ENCODE assay signal across 10 mouse cellular contexts in genomic region chr11:101052751-101053473, GRCm38 (mm10). TPM values are rescaled to one million over a fixed set of nuclear protein-coding genes. Genes with fewer than 3 reads are reported as not detected.
DNase-seq lines count a peak whose midpoint lies in the region; ATAC-seq lines count a peak whose summit lies in the region.
"Had no signal": no experiment of that assay in that cellular context is flagged by ENCODE, and none has a peak within 500 bp of the region (broad histone marks: within the 10 kb centered on the region; RNA-seq: fewer than 3 reads in every experiment).

No protein-coding gene starts in this region.

- H3K27ac ChIP-seq in embryonic facial prominence, embryonic 15.5 days (replicated peaks) = peak overlapping the region; percentile 51
- no peak overlapping the region for H3K27ac ChIP-seq in forebrain, embryonic 15.5 days (replicated peaks)
- H3K27ac ChIP-seq in forebrain, embryonic 16.5 days (ENCODE audit: low read length) = no peak overlapping the region
- H3K27ac ChIP-seq: midbrain, embryonic 15.5 days had no signal

- peaks cover 68% of the 10 kb centered on the region for H3K36me3 ChIP-seq in embryonic facial prominence, embryonic 15.5 days
- peaks cover 77% of the 10 kb centered on the region for H3K36me3 ChIP-seq in forebrain, embryonic 15.5 days
- peaks cover 29% of the 10 kb centered on the region for H3K36me3 ChIP-seq in forebrain, embryonic 16.5 days (ENCODE audit: control insufficient read depth, insufficient read depth)

- peaks cover 13% of the 10 kb centered on the region for H3K4me1 ChIP-seq in embryonic facial prominence, embryonic 15.5 days
- no peaks in the 10 kb centered on the region for H3K4me1 ChIP-seq in forebrain, embryonic 15.5 days
- no peaks in the 10 kb centered on the region for H3K4me1 ChIP-seq in forebrain, embryonic 16.5 days (replicated peaks; ENCODE audit: control insufficient read depth, insufficient read depth, low read length)
- H3K4me1 ChIP-seq: midbrain, embryonic 15.5 days had no signal

- no peak overlapping the region for H3K4me3 ChIP-seq in embryonic facial prominence, embryonic 15.5 days (replicated peaks)
- H3K4me3 ChIP-seq in forebrain, embryonic 15.5 days = no peak overlapping the region
- no peak overlapping the region for H3K4me3 ChIP-seq in forebrain, embryonic 16.5 days (replicated peaks; ENCODE audit: low read length)
- H3K4me3 ChIP-seq: midbrain, embryonic 15.5 days had no signal

- H3K27me3 ChIP-seq in embryonic facial prominence, embryonic 15.5 days = no peaks in the 10 kb centered on the region
- no peaks in the 10 kb centered on the region for H3K27me3 ChIP-seq in forebrain, embryonic 15.5 days
- no peaks in the 10 kb centered on the region for H3K27me3 ChIP-seq in forebrain, embryonic 16.5 days (replicated peaks; ENCODE audit: control insufficient read depth, insufficient read depth, low read length)
- H3K27me3 ChIP-seq: midbrain, embryonic 15.5 days had no signal

- H3K4me2 ChIP-seq in embryonic facial prominence, embryonic 15.5 days (replicated peaks) = no peak overlapping the region
- H3K4me2 ChIP-seq in forebrain, embryonic 15.5 days (replicated peaks) = no peak overlapping the region
- no peak overlapping the region for H3K4me2 ChIP-seq in forebrain, embryonic 16.5 days (ENCODE audit: low read length)
- H3K4me2 ChIP-seq: midbrain, embryonic 15.5 days had no signal

- no peak for DNase-seq in frontal cortex, postnatal 36 days (ENCODE audit: low spot score in 2 of 2)
- peak; percentile 78 to 80 for DNase-seq in heart, postnatal 14 days
- no peak for DNase-seq in kidney, postnatal 14 days
- DNase-seq: right cerebral cortex, postnatal 14 days had no signal

- 77% methylated on average over 10 of the region's 10 CpGs for WGBS in embryonic facial prominence, embryonic 15.5 days
- 93% methylated on average over 10 of the region's 10 CpGs for WGBS in forebrain, embryonic 15.5 days
- 91% methylated on average over 10 of the region's 10 CpGs for WGBS in forebrain, embryonic 16.5 days

- peak; percentile 27; the same call in 1 of the 2 replicates for ATAC-seq in frontal cortex, adult (ENCODE audit: low TSS enrichment)
- ATAC-seq in embryonic facial prominence, embryonic 15.5 days (ENCODE audit: insufficient number of reproducible peaks, low FRiP score, low TSS enrichment, low read depth) = no peak
- peak; percentile 43; the same call in 1 of the 2 replicates for ATAC-seq in megakaryocyte progenitor cell, adult 5-6 weeks (replicated peaks; ENCODE audit: poor library complexity)
- ATAC-seq in forebrain, embryonic 15.5 days (replicated peaks) = no peak
- ATAC-seq in forebrain, embryonic 16.5 days = no peak
- ATAC-seq: midbrain, embryonic 15.5 days had no signal

- H3K9ac ChIP-seq in embryonic facial prominence, embryonic 15.5 days = no peak overlapping the region
- no peak overlapping the region for H3K9ac ChIP-seq in forebrain, embryonic 15.5 days (replicated peaks)
- H3K9ac ChIP-seq in forebrain, embryonic 16.5 days (replicated peaks; ENCODE audit: low read depth, low read length) = no peak overlapping the region
- H3K9ac ChIP-seq: midbrain, embryonic 15.5 days had no signal

- no peaks in the 10 kb centered on the region for H3K9me3 ChIP-seq in embryonic facial prominence, embryonic 15.5 days (replicated peaks)
- no peaks in the 10 kb centered on the region for H3K9me3 ChIP-seq in forebrain, embryonic 15.5 days
- H3K9me3 ChIP-seq in forebrain, embryonic 16.5 days (ENCODE audit: control insufficient read depth, low read length) = no peaks in the 10 kb centered on the region
- H3K9me3 ChIP-seq: midbrain, embryonic 15.5 days had no signal

- intact Hi-C loops in heart, postnatal 14 days (cut with DNase I) = no loop called here

RNA-seq across cellular contexts. Expression of gene Naglu, which starts 16.9 kb away (rescaled TPM):
- 15.1 and 16.6 TPM in 2 replicates for polyA plus RNA-seq in embryonic facial prominence, embryonic 15.5 days (2015; fragmentation: Nextera tagmentation; extraction: Ambion mirVana)
- 10 to 100 TPM in 1 of 2 experiments, 1 to 10 TPM in 1; 7.2 to 10.1 TPM for total RNA-seq in heart, postnatal 14 days (2021)
- total RNA-seq in megakaryocyte progenitor cell, adult 5-6 weeks (2015) = 6.0 and 8.4 TPM in 2 replicates
- total RNA-seq in megakaryocyte progenitor cell, adult 5-6 weeks (2017) = 9.9 and 12.0 TPM in 2 replicates
- 7.9 and 8.1 TPM in 2 replicates for polyA plus RNA-seq in forebrain, embryonic 15.5 days (2015; fragmentation: Nextera tagmentation; extraction: Ambion mirVana)
- 7.1 and 8.0 TPM in 2 replicates for polyA plus RNA-seq in forebrain, embryonic 16.5 days (2015; fragmentation: Nextera tagmentation; extraction: Ambion mirVana)

RNA-seq across cellular contexts. Expression of gene Hsd17b1, which starts 25.3 kb away (rescaled TPM):
- 0.24 and 0.25 TPM in 2 replicates for polyA plus RNA-seq in embryonic facial prominence, embryonic 15.5 days (2015; fragmentation: Nextera tagmentation; extraction: Ambion mirVana)
- under 1 TPM; 0.32 to 0.41 TPM for total RNA-seq in heart, postnatal 14 days (2021)
- 6.0 and 9.8 TPM in 2 replicates for total RNA-seq in megakaryocyte progenitor cell, adult 5-6 weeks (2015)
- 3.2 and 5.2 TPM in 2 replicates for total RNA-seq in megakaryocyte progenitor cell, adult 5-6 weeks (2017)
- 0.17 and 0.27 TPM in 2 replicates for polyA plus RNA-seq in forebrain, embryonic 15.5 days (2015; fragmentation: Nextera tagmentation; extraction: Ambion mirVana)
- 0.25 and 0.30 TPM in 2 replicates for polyA plus RNA-seq in forebrain, embryonic 16.5 days (2015; fragmentation: Nextera tagmentation; extraction: Ambion mirVana)

RNA-seq across cellular contexts. Expression of gene Coasy, which starts 29.5 kb away (rescaled TPM):
- 43.2 and 44.9 TPM in 2 replicates for polyA plus RNA-seq in embryonic facial prominence, embryonic 15.5 days (2015; fragmentation: Nextera tagmentation; extraction: Ambion mirVana)
- total RNA-seq in heart, postnatal 14 days (2021) = 10 to 100 TPM; 16.8 to 21.4 TPM
- 19.8 and 28.1 TPM in 2 replicates for total RNA-seq in megakaryocyte progenitor cell, adult 5-6 weeks (2015)
- 28.0 and 31.7 TPM in 2 replicates for total RNA-seq in megakaryocyte progenitor cell, adult 5-6 weeks (2017)
- 47.8 and 52.7 TPM in 2 replicates for polyA plus RNA-seq in forebrain, embryonic 15.5 days (2015; fragmentation: Nextera tagmentation; extraction: Ambion mirVana)
- polyA plus RNA-seq in forebrain, embryonic 16.5 days (2015; fragmentation: Nextera tagmentation; extraction: Ambion mirVana) = 45.9 and 48.1 TPM in 2 replicates

RNA-seq across cellular contexts. Expression of gene Mlx, which starts 34.2 kb away (rescaled TPM):
- 50.3 and 52.0 TPM in 2 replicates for polyA plus RNA-seq in embryonic facial prominence, embryonic 15.5 days (2015; fragmentation: Nextera tagmentation; extraction: Ambion mirVana)
- 10 to 100 TPM; 17.4 to 17.6 TPM for total RNA-seq in heart, postnatal 14 days (2021)
- total RNA-seq in megakaryocyte progenitor cell, adult 5-6 weeks (2015) = 76.4 and 83.6 TPM in 2 replicates
- 84.7 and 90.0 TPM in 2 replicates for total RNA-seq in megakaryocyte progenitor cell, adult 5-6 weeks (2017)
- 92.9 and 96.5 TPM in 2 replicates for polyA plus RNA-seq in forebrain, embryonic 15.5 days (2015; fragmentation: Nextera tagmentation; extraction: Ambion mirVana)
- 94.6 and 102 TPM in 2 replicates for polyA plus RNA-seq in forebrain, embryonic 16.5 days (2015; fragmentation: Nextera tagmentation; extraction: Ambion mirVana)

RNA-seq across cellular contexts. Expression of gene Psmc3ip, which starts 42.3 kb away (rescaled TPM):
- 32.0 and 33.6 TPM in 2 replicates for polyA plus RNA-seq in embryonic facial prominence, embryonic 15.5 days (2015; fragmentation: Nextera tagmentation; extraction: Ambion mirVana)
- 1 to 10 TPM; 2.0 to 2.2 TPM for total RNA-seq in heart, postnatal 14 days (2021)
- 32.7 and 40.2 TPM in 2 replicates for total RNA-seq in megakaryocyte progenitor cell, adult 5-6 weeks (2015)
- total RNA-seq in megakaryocyte progenitor cell, adult 5-6 weeks (2017) = 58.6 and 67.8 TPM in 2 replicates
- 40.5 and 45.0 TPM in 2 replicates for polyA plus RNA-seq in forebrain, embryonic 15.5 days (2015; fragmentation: Nextera tagmentation; extraction: Ambion mirVana)
- polyA plus RNA-seq in forebrain, embryonic 16.5 days (2015; fragmentation: Nextera tagmentation; extraction: Ambion mirVana) = 37.3 and 43.6 TPM in 2 replicates

Comparison
In these comparisons a context has a peak if more than half of its experiments do, and no peak if none do; other contexts are left out.
1. ATAC-seq: peak in frontal cortex, adult (single experiment) and megakaryocyte progenitor cell, adult 5-6 weeks (single experiment); none in embryonic facial prominence, embryonic 15.5 days (single experiment), forebrain, embryonic 15.5 days (single experiment) and forebrain, embryonic 16.5 days (single experiment).
2. DNase-seq: peak in heart, postnatal 14 days (2 of 2); none in frontal cortex, postnatal 36 days (0 of 2) and kidney, postnatal 14 days (single experiment).